Mouse (Mus musculus): Measurements from ENCODE around the gene Armh2. TPM values are rescaled to one million over a fixed set of nuclear protein-coding genes. Genes with fewer than 3 reads are reported as not detected.

Armh2 gene
- polyA plus RNA-seq, 1 experiment, result 0.07 TPM

DNA sequence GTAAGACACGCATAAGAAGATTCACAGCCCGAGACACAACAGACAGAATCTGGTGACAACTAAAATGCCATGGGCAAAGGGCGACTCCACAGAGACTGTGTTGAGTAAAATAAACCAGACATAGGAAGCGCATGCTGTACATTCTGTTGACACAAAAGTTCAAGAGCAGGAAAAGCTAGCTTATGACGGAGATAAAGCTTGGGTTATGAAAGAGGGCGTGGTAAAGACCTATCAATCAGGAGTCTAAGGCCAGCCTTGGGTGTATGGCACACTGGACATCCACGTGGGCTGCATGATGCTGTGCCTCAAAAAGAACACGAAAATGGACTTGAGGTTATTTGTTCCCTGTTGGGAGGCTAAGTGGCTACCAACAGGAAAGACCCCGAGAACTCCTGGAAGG lies 24.6 kb upstream of the Armh2 start:
- no peak overlapping the region for H3K4me2 ChIP-seq (ENCODE audit: low read depth)
- no peak for TF ChIP-seq MYOG (IDR thresholded peaks at IDR 0.05; ENCODE audit: control insufficient read depth in 1 of 3, insufficient read depth in 1 of 3, insufficient read length in 2 of 3, low read depth in 2 of 3)
- TF ChIP-seq USF1 (IDR thresholded peaks at IDR 0.05; ENCODE audit: low read depth), result no peak
- H3K79me2 ChIP-seq (ENCODE audit: control insufficient read depth, insufficient read depth), result no peaks in the 10 kb centered on the region
- no peaks in the 10 kb centered on the region for H3K27me3 ChIP-seq (ENCODE audit: control insufficient read depth, insufficient read depth, insufficient read length)
- H3ac ChIP-seq (ENCODE audit: control insufficient read depth, insufficient read length), result no peak overlapping the region
- no peaks in the 10 kb centered on the region for H3K36me3 ChIP-seq (ENCODE audit: control insufficient read depth, insufficient read depth)
- H3K4me3 ChIP-seq, result no peak overlapping the region

DNA sequence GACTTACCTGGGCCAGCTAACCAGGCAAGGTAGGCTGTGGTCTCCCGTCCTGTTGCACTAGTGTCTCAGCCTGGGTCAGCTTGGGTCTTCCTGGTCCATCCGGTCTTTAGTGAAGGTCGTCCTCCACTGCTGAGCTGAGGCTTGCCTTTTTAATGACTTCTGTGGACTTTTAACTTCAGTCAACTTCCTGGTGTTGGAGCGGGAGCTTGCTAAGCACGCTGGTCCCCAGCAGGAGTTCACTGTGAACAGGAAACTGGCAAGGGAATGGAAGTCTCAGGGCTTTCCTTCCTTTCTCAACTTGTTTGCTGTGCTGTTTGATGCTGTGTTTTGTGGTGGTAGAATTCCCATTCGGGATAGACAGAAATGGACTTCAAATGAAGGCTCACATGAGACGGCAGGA lies 23.4 kb upstream of the Armh2 start:
- Histone ChIP-seq H3K27me3 (ENCODE audit: control insufficient read depth, insufficient read depth, insufficient read length) (no peaks in the 10 kb centered on the region), H3K4me3 (no peak overlapping the region), H3K79me2 (ENCODE audit: control insufficient read depth, insufficient read depth) (no peaks in the 10 kb centered on the region), H3ac (ENCODE audit: control insufficient read depth, insufficient read length) (no peak overlapping the region), H3K36me3 (ENCODE audit: control insufficient read depth, insufficient read depth) (no peaks in the 10 kb centered on the region), H3K4me2 (ENCODE audit: low read depth) (no peak overlapping the region)
- no peak for TF ChIP-seq USF1 (IDR thresholded peaks at IDR 0.05; ENCODE audit: low read depth)
- TF ChIP-seq E2F4 (IDR thresholded peaks at IDR 0.05; ENCODE audit: insufficient read depth), result no peak
- no peak for TF ChIP-seq TCF3 (IDR thresholded peaks at IDR 0.05; ENCODE audit: insufficient read length, low read depth)
- TF ChIP-seq TCF12 (IDR thresholded peaks at IDR 0.05; ENCODE audit: insufficient read depth, poor library complexity, severe bottlenecking), result no peak
- no peak for TF ChIP-seq REST (IDR thresholded peaks at IDR 0.05; ENCODE audit: insufficient read depth, insufficient read length)
- TF ChIP-seq CEBPB (IDR thresholded peaks at IDR 0.05; ENCODE audit: insufficient read depth, poor library complexity, severe bottlenecking), result no peak
- TF ChIP-seq SRF (IDR thresholded peaks at IDR 0.05; ENCODE audit: control insufficient read depth, insufficient read length, low read depth), result no peak
- no peak for TF ChIP-seq POLR2A (IDR thresholded peaks at IDR 0.05; ENCODE audit: insufficient read length, low read depth)
- TF ChIP-seq MYOG (IDR thresholded peaks at IDR 0.05; ENCODE audit: control insufficient read depth in 1 of 3, insufficient read depth in 1 of 3, insufficient read length in 2 of 3, low read depth in 2 of 3), result no peak
- no peak for TF ChIP-seq MAX (IDR thresholded peaks at IDR 0.05; ENCODE audit: low read depth)
- no peak for TF ChIP-seq MYOD1 (IDR thresholded peaks at IDR 0.05; ENCODE audit: control insufficient read depth in 1 of 3, insufficient read length in 2 of 3, low read depth in 2 of 3)
- TF ChIP-seq POLR2AphosphoS2 (IDR thresholded peaks at IDR 0.05; ENCODE audit: insufficient read length, low read depth), result no peak

DNA sequence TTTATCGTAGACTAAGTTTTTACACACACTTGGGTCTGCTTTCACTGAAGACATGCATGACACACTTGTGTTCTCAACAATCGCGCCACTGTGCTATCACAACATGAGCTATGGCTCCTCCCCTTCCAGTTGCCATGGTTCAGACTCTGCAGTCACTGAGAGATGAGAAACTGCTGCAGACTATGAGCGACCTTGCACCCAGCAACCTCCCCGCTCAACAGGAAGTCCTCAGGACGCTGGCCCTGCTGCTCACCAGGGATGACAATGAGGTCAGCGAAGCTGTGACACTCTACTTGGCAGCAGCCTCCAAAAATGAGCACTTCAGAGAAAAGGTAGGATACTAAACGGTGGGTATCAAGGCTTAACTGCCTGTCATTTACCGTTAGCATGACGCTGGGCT lies 19.5 kb upstream of the Armh2 start:
- no peaks in the 10 kb centered on the region for H3K36me3 ChIP-seq (ENCODE audit: control insufficient read depth, insufficient read depth)
- no peak overlapping the region for H3K4me3 ChIP-seq
- H3K27me3 ChIP-seq (ENCODE audit: control insufficient read depth, insufficient read depth, insufficient read length), result no peaks in the 10 kb centered on the region
- H3K79me2 ChIP-seq (ENCODE audit: control insufficient read depth, insufficient read depth), result no peaks in the 10 kb centered on the region
- no peak overlapping the region for H3K4me2 ChIP-seq (ENCODE audit: low read depth)
- TF ChIP-seq MYOD1 (IDR thresholded peaks at IDR 0.05; ENCODE audit: control insufficient read depth in 1 of 3, insufficient read length in 2 of 3, low read depth in 2 of 3), result no peak
- TF ChIP-seq MYOG (IDR thresholded peaks at IDR 0.05; ENCODE audit: control insufficient read depth in 1 of 3, insufficient read depth in 1 of 3, insufficient read length in 2 of 3, low read depth in 2 of 3), result no peak
- no peak for TF ChIP-seq TCF12 (IDR thresholded peaks at IDR 0.05; ENCODE audit: insufficient read depth, poor library complexity, severe bottlenecking)
- H3ac ChIP-seq (ENCODE audit: control insufficient read depth, insufficient read length), result no peak overlapping the region

DNA sequence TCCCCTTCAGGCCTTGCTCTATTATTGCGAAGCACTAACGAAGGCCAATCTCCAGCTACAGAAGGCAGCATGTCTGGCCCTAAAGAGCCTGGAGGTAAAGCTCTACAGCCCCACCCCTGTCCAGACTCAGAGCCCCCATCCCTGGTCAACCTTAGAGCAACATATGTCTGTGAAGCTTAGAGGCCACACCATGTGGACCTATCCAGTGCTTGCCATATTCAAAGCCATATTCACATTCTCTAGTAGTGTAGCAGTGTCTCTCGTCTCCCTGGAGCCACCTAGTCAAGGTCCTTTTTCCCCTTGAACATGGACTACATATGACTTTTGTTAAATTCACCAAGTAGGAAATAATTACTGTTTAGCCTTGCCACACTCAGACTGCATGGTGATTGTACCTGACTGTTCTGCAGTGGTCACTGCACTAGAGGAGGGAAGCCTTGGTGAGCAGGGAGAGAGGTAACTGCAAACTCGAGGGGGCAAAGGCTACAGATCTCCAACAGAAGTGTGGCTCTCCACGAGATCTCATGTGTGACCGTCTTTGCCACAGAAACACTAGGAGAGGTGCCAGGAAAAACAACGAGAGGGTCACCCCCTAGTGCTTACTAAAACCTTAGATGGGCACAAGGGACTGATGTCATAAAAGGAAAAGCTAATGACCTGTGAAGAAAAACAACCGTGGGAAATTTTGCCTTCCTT lies 17.2 kb upstream of the Armh2 start:
- H3K4me3 ChIP-seq, result no peak overlapping the region
- TF ChIP-seq MAX (IDR thresholded peaks at IDR 0.05; ENCODE audit: low read depth) (no peak), POLR2A (IDR thresholded peaks at IDR 0.05; ENCODE audit: insufficient read length, low read depth) (no peak), MYOG (IDR thresholded peaks at IDR 0.05; ENCODE audit: control insufficient read depth in 1 of 3, insufficient read depth in 1 of 3, insufficient read length in 2 of 3, low read depth in 2 of 3) (no peak), MYOD1 (IDR thresholded peaks at IDR 0.05; ENCODE audit: control insufficient read depth in 1 of 3, insufficient read length in 2 of 3, low read depth in 2 of 3) (no peak), SRF (IDR thresholded peaks at IDR 0.05; ENCODE audit: control insufficient read depth, insufficient read length, low read depth) (no peak), USF1 (IDR thresholded peaks at IDR 0.05; ENCODE audit: low read depth) (no peak), TCF3 (IDR thresholded peaks at IDR 0.05; ENCODE audit: insufficient read length, low read depth) (no peak), TCF12 (IDR thresholded peaks at IDR 0.05; ENCODE audit: insufficient read depth, poor library complexity, severe bottlenecking) (no peak), POLR2AphosphoS2 (IDR thresholded peaks at IDR 0.05; ENCODE audit: insufficient read length, low read depth) (no peak)
- no peak overlapping the region for H3K4me2 ChIP-seq (ENCODE audit: low read depth)
- no peaks in the 10 kb centered on the region for H3K36me3 ChIP-seq (ENCODE audit: control insufficient read depth, insufficient read depth)
- no peak overlapping the region for H3ac ChIP-seq (ENCODE audit: control insufficient read depth, insufficient read length)
- no peaks in the 10 kb centered on the region for H3K79me2 ChIP-seq (ENCODE audit: control insufficient read depth, insufficient read depth)
- H3K27me3 ChIP-seq (ENCODE audit: control insufficient read depth, insufficient read depth, insufficient read length), result no peaks in the 10 kb centered on the region

DNA sequence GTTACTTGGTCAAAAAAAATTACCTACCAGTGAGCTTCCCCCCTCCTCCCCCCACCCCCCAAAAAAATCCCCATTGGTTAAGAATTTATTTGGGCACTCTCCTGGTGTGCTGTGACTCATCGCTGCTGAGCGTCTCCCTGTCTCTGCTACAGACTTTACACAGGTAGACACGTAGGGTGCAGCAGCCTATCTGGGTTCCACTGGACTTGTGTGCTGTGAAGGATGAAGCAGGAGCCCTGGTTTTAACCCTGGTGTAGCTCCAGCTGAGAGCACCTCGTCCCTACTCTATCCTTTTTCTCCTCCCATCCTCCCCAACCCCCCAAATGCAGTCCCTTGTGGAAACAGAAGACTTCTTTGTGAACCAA lies 16.7 kb upstream of the Armh2 start:
- Histone ChIP-seq H3K4me3 (no peak overlapping the region), H3K36me3 (ENCODE audit: control insufficient read depth, insufficient read depth) (no peaks in the 10 kb centered on the region), H3K79me2 (ENCODE audit: control insufficient read depth, insufficient read depth) (no peaks in the 10 kb centered on the region), H3K27me3 (ENCODE audit: control insufficient read depth, insufficient read depth, insufficient read length) (no peaks in the 10 kb centered on the region), H3K4me2 (ENCODE audit: low read depth) (no peak overlapping the region), H3ac (ENCODE audit: control insufficient read depth, insufficient read length) (no peak overlapping the region)
- TF ChIP-seq CEBPB (IDR thresholded peaks at IDR 0.05; ENCODE audit: insufficient read depth, poor library complexity, severe bottlenecking) (no peak), MYOG (IDR thresholded peaks at IDR 0.05; ENCODE audit: control insufficient read depth in 1 of 3, insufficient read depth in 1 of 3, insufficient read length in 2 of 3, low read depth in 2 of 3) (no peak), POLR2AphosphoS2 (IDR thresholded peaks at IDR 0.05; ENCODE audit: insufficient read length, low read depth) (no peak), TCF12 (IDR thresholded peaks at IDR 0.05; ENCODE audit: insufficient read depth, poor library complexity, severe bottlenecking) (no peak), MYOD1 (IDR thresholded peaks at IDR 0.05; ENCODE audit: control insufficient read depth in 1 of 3, insufficient read length in 2 of 3, low read depth in 2 of 3) (no peak), E2F4 (IDR thresholded peaks at IDR 0.05; ENCODE audit: insufficient read depth) (no peak), MAX (IDR thresholded peaks at IDR 0.05; ENCODE audit: low read depth) (no peak), USF1 (IDR thresholded peaks at IDR 0.05; ENCODE audit: low read depth) (no peak), POLR2A (IDR thresholded peaks at IDR 0.05; ENCODE audit: insufficient read length, low read depth) (no peak), SRF (IDR thresholded peaks at IDR 0.05; ENCODE audit: control insufficient read depth, insufficient read length, low read depth) (no peak), TCF3 (IDR thresholded peaks at IDR 0.05; ENCODE audit: insufficient read length, low read depth) (no peak), REST (IDR thresholded peaks at IDR 0.05; ENCODE audit: insufficient read depth, insufficient read length) (no peak)
